Mouse (Mus musculus): ENCODE measurements at regions not wholly inside any gene's neighbourhood (a gene's known extent, or its start where the extent isn't known, plus 50 kb on each side); places are given as distances from the start of the nearest gene placed in this dataset.

GRCm38 (mm10) chr3:35245946-35246665 is 507.8 kb upstream of the Atp11b start:
- TF ChIP-seq CTCF (IDR thresholded peaks at IDR 0.05) (no peak), POLR2A (IDR thresholded peaks at IDR 0.05; ENCODE audit: insufficient read depth, low read depth, low read length) (no peak)

Measured in heart, adult 2 months (tissue).